Mouse (Mus musculus) left cerebral cortex, postnatal 10 days (tissue): Measurements from ENCODE around the gene Pcyt2. TPM values are rescaled to one million over a fixed set of nuclear protein-coding genes. Genes with fewer than 3 reads are reported as not detected.
A peak's percentile ranks its signal among the peaks of the same experiment; 100 is the strongest.

Source experiments
- DNase-seq, 2 experiments: peaks; one replicate each; pipeline ENCODE4 v3.0.0; 2021 to 2022; ENCODE audit warnings: low spot score in 2 of 2, mixed read lengths in 1 of 2; ENCODE audit errors: extremely low spot score in 1 of 2
- intact Hi-C: fragments of 180-260 bp; cut with DNase I; formaldehyde crosslinking; loops from one replicate; pipeline ENCODE4 v1.15.1; 2025
- microRNA-seq: library from miRNA; unstranded; fragments of <30 nt; microRNA quantifications from one replicate; pipeline ENCODE4 v1.2.0, GENCODE M21; 2022
- total RNA-seq, 2 experiments: library from RNA; stranded (reverse); gene quantifications; 2 replicates each; pipeline ENCODE4 v1.2.3; 2021

Gene Pcyt2
- total RNA-seq, 2 experiments from 2014 or later = 130 TPM

DNA sequence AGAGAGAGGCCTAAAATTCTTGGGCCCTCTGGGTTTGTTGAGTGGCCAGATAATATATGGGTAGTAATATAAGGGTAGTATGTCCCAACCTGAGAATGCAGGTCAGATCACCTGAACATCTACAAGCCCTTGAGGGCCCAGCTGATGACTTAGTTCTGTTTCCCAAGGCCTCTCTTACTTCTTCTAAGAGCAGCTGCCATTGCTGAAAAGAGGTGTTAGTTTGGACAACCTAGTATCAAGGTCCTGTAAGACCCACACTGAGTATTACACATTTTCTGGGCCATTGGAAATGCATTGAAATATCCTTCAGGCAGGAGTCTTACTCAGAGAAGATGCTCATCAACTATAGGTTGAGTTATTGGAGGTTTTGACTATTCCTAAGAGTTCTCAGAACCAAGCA lies 41.8 kb downstream of the Pcyt2 start:
- intact Hi-C loops = no loop called here
- no peak for DNase-seq

DNA sequence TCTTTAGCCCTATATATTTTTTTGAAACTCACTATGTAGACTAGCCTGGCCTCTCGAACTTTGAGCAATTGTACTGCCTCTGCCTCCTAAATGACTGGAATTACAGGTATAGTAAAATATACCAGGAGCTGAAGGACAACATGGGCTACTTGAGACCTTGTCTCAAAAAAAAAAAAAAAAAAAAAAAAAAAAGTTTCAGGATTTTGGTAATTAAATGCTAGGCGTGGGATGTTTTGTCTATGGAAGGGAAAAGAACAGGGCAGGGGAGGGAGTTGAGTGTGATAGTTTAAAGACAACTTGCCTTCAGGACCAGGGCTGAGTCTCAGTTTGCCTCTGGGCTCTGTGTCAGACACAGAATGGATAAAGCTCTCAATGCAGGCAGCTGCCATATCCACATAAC lies 42.7 kb downstream of the Pcyt2 start:
- intact Hi-C loops = no loop called here

DNA sequence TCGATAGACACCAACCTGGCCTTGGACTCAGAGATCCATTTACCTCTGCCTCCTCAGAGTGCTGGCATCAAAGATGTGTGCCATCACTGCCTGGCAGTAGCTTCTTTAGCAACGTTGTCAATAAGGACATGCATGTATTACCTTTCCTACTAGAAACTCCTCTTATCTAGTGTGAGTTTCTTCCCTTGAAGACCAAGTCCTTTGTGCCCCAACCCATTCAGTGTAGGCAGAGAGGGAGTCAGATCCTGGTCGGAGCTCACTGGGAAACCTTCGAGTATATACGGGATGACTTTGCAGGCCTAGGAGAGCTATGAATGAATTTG lies 43.5 kb downstream of the Pcyt2 start:
- intact Hi-C loops = no loop called here
- no peak for DNase-seq

More for the DNA sequence above, 42.7 kb downstream of the Pcyt2 start:
- no peak for DNase-seq

DNA sequence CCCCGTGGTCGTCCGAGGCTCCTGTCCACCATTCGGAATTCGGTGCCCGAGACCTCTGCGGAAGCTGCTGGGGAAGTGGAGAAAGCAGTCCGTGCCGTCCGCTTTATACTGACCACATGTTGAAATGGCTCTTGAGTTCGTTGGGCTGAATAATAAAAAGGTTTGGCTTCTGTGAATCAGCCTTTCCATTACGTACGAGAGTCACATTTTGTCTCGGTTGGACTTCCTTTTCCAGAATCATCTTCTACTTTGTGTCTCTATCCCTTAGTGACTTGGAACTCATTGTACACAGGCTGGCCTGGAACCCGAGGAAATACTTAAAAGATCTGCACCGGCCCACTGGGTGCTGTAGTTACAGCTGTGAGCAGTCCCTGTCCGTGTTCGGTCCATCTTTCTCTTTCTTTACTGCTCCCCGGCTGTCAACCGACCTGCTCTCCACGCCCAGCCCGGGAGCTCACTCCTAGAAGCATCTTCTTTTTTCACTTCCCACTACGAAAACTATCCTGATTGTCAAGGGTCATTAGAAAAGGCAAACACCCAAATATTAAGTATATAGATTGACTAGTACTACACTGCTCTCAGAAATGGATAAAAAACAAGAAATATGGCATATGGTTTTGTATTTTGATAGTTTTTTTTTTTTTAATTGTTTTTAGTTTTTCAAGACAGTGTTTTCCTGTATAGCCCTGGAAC lies 44.0 kb downstream of the Pcyt2 start:
- intact Hi-C loops = loop anchor here (2.0 kb wide), 1 partner anchor 55 kb away; no protein-coding TSS in a partner anchor
- no peak for DNase-seq

DNA sequence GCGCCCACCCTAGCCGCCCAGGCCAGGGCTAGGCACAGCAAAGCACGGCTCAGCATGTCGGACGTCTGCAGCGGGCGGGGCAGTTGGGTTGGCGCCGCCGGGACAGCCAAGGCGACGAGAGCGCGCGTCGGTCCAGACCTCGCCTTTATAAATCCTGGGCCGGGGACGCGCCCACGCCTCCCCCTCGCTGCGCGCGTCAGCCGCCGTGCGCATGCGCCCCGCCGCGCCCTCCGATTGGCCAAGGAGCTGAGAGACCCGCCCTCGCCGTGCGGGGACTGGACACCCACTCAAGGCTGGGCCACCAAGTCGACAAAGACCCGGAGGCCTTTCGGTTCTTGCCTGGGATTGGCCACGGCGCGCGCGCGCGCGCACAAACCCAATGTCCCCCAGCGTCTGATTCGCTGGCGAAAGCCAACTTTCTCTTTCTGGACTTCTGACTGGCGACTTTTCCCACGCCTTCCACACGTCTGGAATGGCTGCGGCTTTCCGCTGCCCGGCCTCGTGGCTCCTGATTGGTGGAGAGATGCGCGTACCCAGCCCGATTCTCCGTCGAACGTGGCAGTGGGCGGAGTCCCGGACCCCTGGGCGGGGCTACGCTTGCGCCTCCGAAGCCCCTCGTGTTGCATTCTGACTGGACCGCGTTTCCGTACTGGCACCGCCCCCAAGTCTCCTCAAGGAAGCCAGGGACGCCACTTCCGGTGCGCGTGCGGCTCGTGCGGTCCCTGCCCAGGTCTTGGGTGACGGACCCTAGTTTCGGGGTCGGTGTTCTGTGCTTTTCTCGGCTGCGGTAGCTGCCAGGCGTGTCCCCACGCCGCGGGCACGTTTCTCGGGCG lies 44.8 kb downstream of the Pcyt2 start, which contains the start of gene P4hb:
TSS of gene P4hb (minus strand) at position 502 of the 833 bp plus-strand sequence.
- peak; percentile 100 for DNase-seq

DNA sequence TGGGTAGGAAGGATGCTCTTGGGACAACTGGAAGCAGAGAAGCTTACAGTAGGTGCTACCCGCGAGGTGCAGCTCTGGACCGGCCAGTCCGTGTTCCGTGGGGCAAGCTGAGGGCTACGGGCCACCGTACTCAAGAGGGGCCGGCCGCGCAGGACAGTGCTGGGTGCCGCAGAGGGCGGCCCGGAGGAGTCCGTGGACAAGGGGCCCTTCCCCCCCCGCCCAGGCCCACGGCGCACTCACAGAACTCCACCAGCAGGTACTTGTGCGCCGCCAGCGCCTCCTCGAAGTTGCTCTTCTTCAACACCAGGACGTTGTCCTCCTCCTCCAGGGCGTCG lies 45.4 kb downstream of the Pcyt2 start:
- DNase-seq = no peak
- intact Hi-C loops = loop anchor here (2.0 kb wide), 1 partner anchor 54 kb away; no protein-coding TSS in a partner anchor

More for the DNA sequence above, 44.8 kb downstream of the Pcyt2 start, which contains the start of gene P4hb:
- intact Hi-C loops = loop anchor here (2.0 kb wide), 1 partner anchor 54 kb away; no protein-coding TSS in a partner anchor

DNA sequence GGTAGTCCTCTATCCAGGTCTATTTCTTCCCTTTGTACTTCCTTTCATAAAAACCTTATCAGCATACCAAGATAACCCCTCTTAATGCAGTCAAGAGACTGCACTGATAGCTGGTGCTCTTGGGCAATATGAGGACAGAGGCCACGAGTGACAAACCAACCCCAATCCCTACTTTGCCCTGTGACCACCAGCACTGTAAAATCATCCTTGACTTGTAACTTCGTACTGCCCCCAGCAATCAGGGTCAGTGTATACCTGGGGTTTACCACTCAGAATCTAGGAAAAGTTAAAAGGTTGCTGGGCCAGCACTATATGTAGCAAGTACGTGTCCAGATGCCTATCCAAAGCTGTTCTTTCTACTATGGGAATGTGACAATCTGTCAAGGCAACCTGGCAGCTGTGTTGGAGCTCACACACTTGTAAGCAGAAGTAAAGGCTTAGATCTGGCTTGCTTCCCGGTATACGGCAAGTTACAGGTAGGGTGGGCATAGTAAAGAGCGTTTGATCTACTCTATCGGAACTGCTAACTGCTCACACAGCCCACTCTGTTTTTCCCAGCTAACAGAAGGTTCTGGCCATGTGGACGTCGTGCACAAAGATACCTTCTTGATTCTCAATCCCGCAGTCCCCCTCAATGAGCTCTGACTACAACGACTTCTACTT lies 45.9 kb downstream of the Pcyt2 start:
- intact Hi-C loops = loop anchor here (2.0 kb wide), 1 partner anchor 53 kb away; no protein-coding TSS in a partner anchor
- no peak for DNase-seq

DNA sequence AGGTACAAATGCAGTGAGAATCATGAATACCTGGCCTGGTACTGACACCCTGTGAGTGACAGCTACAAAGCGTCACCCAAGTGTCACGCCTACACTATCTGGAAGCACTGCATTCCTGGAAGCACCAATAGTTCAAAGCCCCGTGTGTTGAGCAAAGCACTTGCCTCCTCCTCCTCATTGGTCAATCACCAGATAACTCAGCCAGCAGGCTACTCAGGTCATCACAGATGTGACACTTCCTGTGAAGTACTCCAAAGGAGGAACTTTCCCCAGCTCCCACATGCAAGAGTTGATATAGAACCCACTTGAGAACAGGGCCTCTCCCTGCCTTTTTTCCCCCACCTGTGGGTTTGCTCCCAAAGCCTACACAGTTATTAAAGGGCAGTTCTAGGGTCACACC lies 46.6 kb downstream of the Pcyt2 start:
- intact Hi-C loops = no loop called here
- no peak for DNase-seq

DNA sequence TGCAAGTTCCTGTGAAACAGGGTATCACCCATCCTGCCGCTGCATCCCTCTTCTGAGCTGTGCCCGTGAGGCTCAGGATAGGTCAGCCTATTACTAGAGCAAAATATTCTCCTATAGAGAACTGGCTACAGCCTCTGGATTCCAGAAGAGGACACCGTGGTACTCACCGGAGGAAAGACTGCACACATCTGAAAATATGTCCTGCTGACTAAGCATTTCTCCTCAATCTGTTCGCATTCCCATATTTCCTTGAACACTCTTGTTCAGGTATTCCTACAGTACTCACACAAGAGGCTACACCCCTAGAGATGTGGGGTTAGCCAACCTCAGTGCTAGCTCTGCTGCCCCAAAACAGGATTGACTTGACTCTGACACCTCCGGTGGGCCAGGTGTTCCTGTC lies 49.4 kb downstream of the Pcyt2 start:
- intact Hi-C loops = no loop called here
- no peak for DNase-seq

DNA sequence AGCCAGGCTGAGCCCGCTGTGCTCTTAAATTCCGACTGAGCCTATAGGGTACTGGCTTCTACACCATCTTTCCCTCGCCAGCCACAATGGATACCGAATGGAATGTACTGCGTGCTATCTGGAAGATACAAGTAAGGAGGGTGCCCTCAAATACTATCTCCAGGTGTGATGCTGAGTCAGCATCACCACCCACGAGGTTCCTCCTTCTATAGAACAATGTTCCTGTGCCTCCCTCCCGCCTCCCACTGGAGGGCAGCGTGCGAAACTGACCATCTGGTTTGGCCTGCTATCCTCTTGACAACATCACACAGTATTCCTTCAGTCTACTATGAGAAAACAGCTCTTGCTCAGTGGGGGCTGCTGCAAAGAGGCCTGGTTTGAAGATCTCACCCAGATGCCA lies 52.6 kb downstream of the Pcyt2 start:
- DNase-seq = no peak
- intact Hi-C loops = no loop called here

DNA sequence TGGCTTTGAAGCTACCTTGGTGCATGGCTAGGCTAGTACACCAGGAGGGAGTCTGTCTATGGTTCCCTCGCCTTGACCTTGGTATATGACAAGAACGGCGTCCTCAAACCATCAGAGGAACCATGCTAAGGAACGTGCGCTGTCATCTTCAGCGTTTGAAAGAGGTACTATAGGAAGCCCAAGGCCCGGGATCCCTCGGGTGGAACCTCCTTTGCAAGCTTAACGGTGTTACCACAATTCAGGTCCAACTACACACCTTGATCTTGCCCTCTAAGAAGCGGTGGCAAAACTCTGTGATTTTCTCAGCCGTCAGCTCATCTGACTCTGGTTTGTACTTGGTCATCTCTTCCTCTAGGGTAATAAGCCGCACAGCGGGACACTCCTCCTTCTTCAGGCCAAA lies 54.8 kb downstream of the Pcyt2 start:
- intact Hi-C loops = no loop called here
- no peak for DNase-seq

DNA sequence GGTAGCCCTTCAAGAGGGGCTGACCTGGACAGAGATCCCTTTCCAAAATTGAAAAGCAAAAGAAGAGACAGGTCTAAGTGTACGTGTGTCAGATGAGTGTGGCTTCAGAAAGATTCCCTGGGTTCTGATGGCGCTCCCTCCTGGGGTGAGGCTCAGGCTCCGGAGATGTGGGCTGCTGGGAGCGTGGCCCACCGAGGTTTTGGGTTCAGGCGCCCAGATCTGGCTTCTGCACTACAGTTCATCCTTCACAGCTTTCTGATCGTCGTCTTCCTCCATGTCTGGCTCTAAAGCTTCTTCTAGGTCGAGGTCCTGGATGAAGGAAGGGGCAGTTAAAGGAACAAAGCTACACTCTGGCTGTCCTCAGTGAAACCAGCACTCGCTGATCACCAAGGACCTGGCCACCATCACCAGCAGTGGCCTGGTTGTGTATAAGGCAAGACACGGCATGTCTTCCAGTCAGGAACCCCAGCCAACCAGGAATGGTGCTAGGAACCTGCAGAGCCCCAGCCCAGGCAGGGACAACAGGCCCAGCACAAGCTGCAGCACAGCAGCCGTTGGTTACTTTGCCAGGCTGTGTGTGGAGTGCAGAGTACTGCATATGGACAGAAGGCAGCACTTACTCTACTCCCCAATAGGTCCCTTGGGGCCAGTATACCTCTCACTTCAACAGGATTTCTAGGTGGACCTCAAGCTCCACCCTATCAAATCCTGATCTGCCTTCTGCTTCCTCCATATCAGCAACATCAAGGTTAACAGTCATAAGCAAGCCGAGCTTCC lies 56.6 kb downstream of the Pcyt2 start:
- no peak for DNase-seq
- intact Hi-C loops = no loop called here

Small RNAs within 50 kb of the gene (microRNA-seq; reads per million reads assigned to microRNA genes)
- not detected for gene Mir6936

Other genes with a start within 250 kb of the Pcyt2 start
- 10 to 100 TPM; 59.2 to 64.4 TPM for gene Faap100, start 239.2 kb downstream of the Pcyt2 start, total RNA-seq
- 10 to 100 TPM; 63.1 to 70.3 TPM for gene Nploc4, start 180.2 kb downstream of the Pcyt2 start, total RNA-seq
- gene Tspan10, start 175.3 kb downstream of the Pcyt2 start, total RNA-seq = not detected
- under 1 TPM; 0.24 to 0.34 TPM for gene Pde6g, start 164.4 kb downstream of the Pcyt2 start, total RNA-seq
- gene Oxld1, start 159.9 kb downstream of the Pcyt2 start, total RNA-seq = 10 to 100 TPM; 10.6 to 13.8 TPM
- 10 to 100 TPM; 16.8 to 20.8 TPM for gene Ccdc137, start 159.8 kb downstream of the Pcyt2 start, total RNA-seq
- gene Arl16, start 150.3 kb downstream of the Pcyt2 start, total RNA-seq = 10 to 100 TPM; 60.9 to 61.0 TPM
- 10 to 100 TPM; 76.6 to 79.1 TPM for gene Mrpl12, start 133.3 kb downstream of the Pcyt2 start, total RNA-seq
- gene Slc25a10, start 126.1 kb downstream of the Pcyt2 start, total RNA-seq = 10 to 100 TPM; 23.4 to 26.6 TPM
- under 1 TPM in 1 of 2 experiments, not detected in 1; 0.26 TPM for gene Gcgr, start 87.2 kb downstream of the Pcyt2 start, total RNA-seq
- 100 to 1,000 TPM; 103 to 110 TPM for gene Mcrip1, start 68.2 kb downstream of the Pcyt2 start, total RNA-seq
- gene Ppp1r27, start 66.8 kb downstream of the Pcyt2 start, total RNA-seq = not detected
- gene P4hb, start 44.7 kb downstream of the Pcyt2 start, total RNA-seq = 100 to 1,000 TPM; 136 to 138 TPM
- gene Arhgdia, start 36.3 kb downstream of the Pcyt2 start, total RNA-seq = 100 to 1,000 TPM; 406 to 417 TPM
- 10 to 100 TPM; 69.3 to 76.5 TPM for gene Alyref, start 19.6 kb downstream of the Pcyt2 start, total RNA-seq
- gene Anapc11, start 19.5 kb downstream of the Pcyt2 start, total RNA-seq = 100 to 1,000 TPM; 102 to 110 TPM
- not detected for gene Npb, start 9.5 kb downstream of the Pcyt2 start, total RNA-seq
- 10 to 100 TPM; 37.5 to 40.6 TPM for gene Sirt7, start 7.3 kb upstream of the Pcyt2 start, total RNA-seq
- gene Mafg, start 15.7 kb upstream of the Pcyt2 start, total RNA-seq = 10 to 100 TPM; 84.4 to 84.7 TPM
- gene Pycr1, start 25.8 kb upstream of the Pcyt2 start, total RNA-seq = 1 to 10 TPM; 3.0 to 3.8 TPM
- gene Myadml2, start 30.2 kb upstream of the Pcyt2 start, total RNA-seq = 1 to 10 TPM; 3.1 to 3.5 TPM
- gene Notum, start 43.2 kb upstream of the Pcyt2 start, total RNA-seq = 1 to 10 TPM; 4.2 to 5.7 TPM
- 10 to 100 TPM; 59.1 to 66.6 TPM for gene Aspscr1, start 55.0 kb upstream of the Pcyt2 start, total RNA-seq
- 10 to 100 TPM; 24.5 to 26.0 TPM for gene Cenpx, start 95.8 kb upstream of the Pcyt2 start, total RNA-seq
- gene Lrrc45, start 96.0 kb upstream of the Pcyt2 start, total RNA-seq = 10 to 100 TPM; 58.3 to 66.0 TPM
- 100 to 1,000 TPM; 265 to 293 TPM for gene Rac3, start 103.5 kb upstream of the Pcyt2 start, total RNA-seq
- 1 to 10 TPM; 5.9 to 6.4 TPM for gene Dcxr, start 109.3 kb upstream of the Pcyt2 start, total RNA-seq
- gene Cbr2, start 114.2 kb upstream of the Pcyt2 start, total RNA-seq = 1 to 10 TPM; 3.3 to 3.7 TPM
- 10 to 100 TPM; 25.0 to 46.6 TPM for gene Hmga1b, start 144.9 kb upstream of the Pcyt2 start, total RNA-seq
- 10 to 100 TPM; 88.1 to 88.4 TPM for gene Rfng, start 166.3 kb upstream of the Pcyt2 start, total RNA-seq
- 100 to 1,000 TPM; 147 to 148 TPM for gene Gps1, start 166.3 kb upstream of the Pcyt2 start, total RNA-seq
- gene Dus1l, start 178.5 kb upstream of the Pcyt2 start, total RNA-seq = 10 to 100 TPM; 37.4 to 40.7 TPM
- gene Fasn, start 206.6 kb upstream of the Pcyt2 start, total RNA-seq = 100 to 1,000 TPM; 258 to 269 TPM